Mouse (Mus musculus) Patski (cell line): ENCODE measurements around the gene Svop. TPM values are rescaled to one million over a fixed set of nuclear protein-coding genes. Genes with fewer than 3 reads are reported as not detected.

ENCODE experiments used
- ATAC-seq: fragments of 100-300 bp; one replicate; pipeline ENCODE4 v1.8.0; 2021
- CTCF ChIA-PET: fragments of 350-600 bp; sonication (Branson Sonifier 250); formaldehyde crosslinking; loops from one replicate; lab custom pipeline; 2022; ENCODE audit warnings: inconsistent platforms; lab: Charles Lee
- POLR2A ChIA-PET: fragments of 350-600 bp; sonication (Branson Sonifier 250); formaldehyde crosslinking; loops from one replicate; lab custom pipeline; 2022; ENCODE audit warnings: antibody characterized with exemption, inconsistent platforms; lab: Charles Lee
- DNase-seq: peaks from one replicate; pipeline ENCODE4 v3.0.0-alpha.2; 2011; ENCODE audit warnings: low read depth, low spot score
- H3K27me3 ChIP-seq: fragments of 371-371 bp; one replicate; pipeline ENCODE4 v1.5.1; 2021
- CTCF ChIP-seq: fragments of 100-300 bp; IDR thresholded peaks from one replicate; pipeline ENCODE4 v1.5.1; 2021
- in situ Hi-C: fragments of 300-500 bp; cut with MboI; formaldehyde crosslinking; loops from 3 replicates; pipeline ENCODE4 v1.11.1; 2018; ENCODE audit warnings: low pct_unique_long_range_greater_than_20kb, mixed read lengths
- polyA plus RNA-seq: library from polyadenylated mRNA; unstranded; gene quantifications from one replicate; pipeline ENCODE4 v1.2.3, GENCODE M21; 2021

The Svop gene
- polyA plus RNA-seq, 1 experiment from 2014 or later: 0.06 TPM

- in situ Hi-C loops: no loop called here
- DNase-seq: no peak
- no peak for ATAC-seq
- H3K27me3 ChIP-seq: peaks cover 5% of the 10 kb centered on the region
- ChIA-PET CTCF (no interaction called here), POLR2A (no interaction called here)
- no peak for TF ChIP-seq CTCF
Measured at GRCm38 (mm10) chr5:114070858-114071257, 20.5 kb downstream of the Svop start.

GRCm38 (mm10) chr5:114067982-114068381 is 23.4 kb downstream of the Svop start:
- TF ChIP-seq CTCF: no peak
- ChIA-PET CTCF (no interaction called here), POLR2A (no interaction called here)
- DNase-seq (no peak), ATAC-seq (no peak)
- H3K27me3 ChIP-seq: no peaks in the 10 kb centered on the region
- in situ Hi-C loops: no loop called here

DNA sequence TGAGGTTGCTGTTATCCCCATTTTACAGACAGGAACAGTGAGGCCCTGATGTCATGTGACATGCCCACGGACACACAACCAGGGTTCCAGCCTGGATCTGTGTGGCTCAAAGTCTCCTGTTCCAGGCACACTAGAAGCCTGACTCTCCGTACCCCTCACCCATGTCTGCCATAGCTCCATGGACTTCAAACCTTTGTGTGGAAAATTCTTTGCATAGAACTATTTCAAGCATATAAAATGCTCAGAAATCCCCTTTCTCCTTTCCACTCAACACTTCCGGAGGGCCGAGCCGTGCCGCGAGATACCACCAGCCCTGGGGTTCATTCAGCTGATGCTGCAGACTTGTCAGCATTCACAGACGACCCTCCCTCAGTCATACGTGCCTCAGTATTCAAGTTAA is 23.8 kb downstream of the Svop start:
- DNase-seq (no peak), ATAC-seq (no peak)
- TF ChIP-seq CTCF: no peak
- POLR2A ChIA-PET: no interaction called here
- CTCF ChIA-PET: interaction anchor here (1.5 kb wide), 1 partner anchor 9 kb away, joined by 3 read pairs; no protein-coding TSS in a partner anchor
- no peaks in the 10 kb centered on the region for H3K27me3 ChIP-seq
- in situ Hi-C loops: no loop called here

- no peaks in the 10 kb centered on the region for H3K27me3 ChIP-seq
- DNase-seq: no peak
- CTCF ChIA-PET: interaction anchor here (1.5 kb wide), 1 partner anchor 10 kb away, joined by 3 read pairs; no protein-coding TSS in a partner anchor
- POLR2A ChIA-PET: no interaction called here
- in situ Hi-C loops: no loop called here
- ATAC-seq: no peak
- TF ChIP-seq CTCF: no peak
Measured at GRCm38 (mm10) chr5:114066601-114067000, 24.8 kb downstream of the Svop start.

DNA sequence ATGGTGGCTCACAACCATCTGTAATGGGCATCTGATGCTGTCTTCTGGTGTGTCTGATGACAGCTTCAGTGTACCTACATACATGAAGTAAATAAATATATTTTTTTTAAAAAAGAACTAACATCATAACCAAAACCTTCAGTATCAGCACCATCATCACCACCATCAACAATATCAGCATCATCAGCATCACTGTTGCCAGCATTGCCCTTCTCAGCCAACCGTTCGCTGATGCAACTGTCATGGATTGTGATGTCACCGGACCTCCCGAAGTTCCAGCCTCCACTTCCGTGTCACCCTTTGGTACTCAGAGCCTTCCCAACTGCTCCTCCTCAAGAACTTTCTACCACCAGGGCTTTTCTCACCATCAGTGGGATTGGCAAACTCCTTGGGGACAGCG is 26.2 kb downstream of the Svop start, which contains the start of gene Usp30:
Gene Usp30, plus strand, starts transcription at position 301 of the 400 bp plus-strand sequence.
- ATAC-seq: no peak
- in situ Hi-C loops: no loop called here
- no peak for TF ChIP-seq CTCF
- ChIA-PET POLR2A (no interaction called here), CTCF (interaction anchor here (1.3 kb wide), 1 partner anchor 13 kb away, joined by 3 read pairs; no protein-coding TSS in a partner anchor)
- no peak for DNase-seq
- H3K27me3 ChIP-seq: no peaks in the 10 kb centered on the region

- in situ Hi-C loops: no loop called here
- no peak for ATAC-seq
- POLR2A ChIA-PET: no interaction called here
Measured at GRCm38 (mm10) chr5:114063958-114064357, 27.4 kb downstream of the Svop start.

DNA sequence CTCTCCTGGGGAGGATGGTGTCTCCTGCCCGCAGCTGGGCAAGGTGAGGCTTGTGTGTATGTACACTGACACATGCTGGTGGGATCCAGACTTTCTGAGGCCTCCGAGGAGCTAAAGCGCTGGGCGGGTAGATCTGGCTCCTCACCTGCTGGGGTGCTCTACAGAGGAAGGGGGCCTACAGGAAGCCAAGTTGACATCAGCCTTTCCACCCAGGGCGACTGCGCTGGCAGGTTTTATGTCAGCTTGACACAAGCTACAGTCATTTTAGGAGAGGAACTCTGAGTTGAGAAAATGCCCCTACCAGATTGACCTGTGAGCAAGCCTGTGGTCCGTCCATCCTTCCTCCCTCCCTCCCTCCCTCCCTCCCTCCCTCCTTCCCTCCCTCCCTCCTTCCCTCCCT is 29.7 kb downstream of the Svop start:
- in situ Hi-C loops: no loop called here
- H3K27me3 ChIP-seq: peaks cover 4% of the 10 kb centered on the region
- ChIA-PET POLR2A (interaction anchor here (0.5 kb wide), 1 partner anchor 28 kb away, joined by 8 read pairs; no protein-coding TSS in a partner anchor), CTCF (no interaction called here)
- DNase-seq: no peak
- ATAC-seq: no peak
- TF ChIP-seq CTCF: no peak

More at GRCm38 (mm10) chr5:114063958-114064357, 27.4 kb downstream of the Svop start:
- DNase-seq: no peak
- CTCF ChIA-PET: interaction anchor here (1.3 kb wide), 1 partner anchor 12 kb away, joined by 3 read pairs; no protein-coding TSS in a partner anchor
- no peak for TF ChIP-seq CTCF
- peaks cover 4% of the 10 kb centered on the region for H3K27me3 ChIP-seq

DNA sequence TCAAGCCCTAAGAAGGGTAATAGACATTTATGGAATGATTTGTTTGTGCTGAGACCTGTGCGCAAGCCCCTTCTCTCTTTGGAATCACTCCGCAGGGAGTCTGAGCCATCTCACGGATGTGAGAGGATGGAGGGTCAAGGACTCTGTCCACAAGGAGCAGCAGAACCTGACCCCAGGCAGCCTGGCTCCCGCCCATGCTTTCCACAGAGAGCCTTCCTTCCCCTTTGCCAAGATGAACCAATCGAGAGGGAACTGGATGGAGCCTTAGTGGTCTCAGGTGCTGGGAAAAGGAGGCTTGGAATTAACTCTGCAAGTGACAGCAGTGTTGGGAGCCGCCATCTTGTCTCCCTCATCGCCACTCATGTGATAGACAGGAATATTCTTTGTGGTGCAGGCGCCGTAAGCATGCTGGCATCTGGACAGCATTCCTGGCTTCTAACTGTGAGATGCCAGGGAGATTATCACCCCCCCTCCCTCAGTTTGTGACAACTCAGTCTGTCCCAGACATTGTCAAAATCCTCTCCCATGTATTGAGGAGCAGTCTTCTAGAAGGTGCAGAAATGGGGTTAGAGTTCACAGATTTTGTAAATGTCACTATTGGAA is 34.1 kb downstream of the Svop start:
- DNase-seq: no peak
- ChIA-PET CTCF (no interaction called here), POLR2A (no interaction called here)
- ATAC-seq: no peak
- H3K27me3 ChIP-seq: peaks cover 4% of the 10 kb centered on the region
- no peak for TF ChIP-seq CTCF
- in situ Hi-C loops: no loop called here

- in situ Hi-C loops: loop anchor here (5.0 kb wide), 1 partner anchor 255 kb away; no protein-coding TSS in a partner anchor
- CTCF ChIA-PET: interaction anchor here (0.6 to 4.1 kb wide), 22 partner anchors 8 to 257 kb away, joined by 3 to 18 read pairs (median 3); partner anchors contain the start of genes Svop, Ung and Usp30
- POLR2A ChIA-PET: interaction anchor here (0.5 kb wide), 1 partner anchor 178 kb away, joined by 4 read pairs; no protein-coding TSS in a partner anchor
- DNase-seq (peak; percentile 56), ATAC-seq (peak; percentile 31)
- TF ChIP-seq CTCF: peak; percentile 96
- H3K27me3 ChIP-seq: no peaks in the 10 kb centered on the region
Measured at GRCm38 (mm10) chr5:114052246-114052761, 39.1 kb downstream of the Svop start.

- ATAC-seq (no peak), DNase-seq (no peak)
- ChIA-PET POLR2A (interaction anchor here (0.7 kb wide), 1 partner anchor 97 kb away, joined by 3 read pairs; no protein-coding TSS in a partner anchor), CTCF (interaction anchor here (0.9 to 6.1 kb wide), 3 partner anchors 11 to 95 kb away, joined by 3 to 44 read pairs (median 18); no protein-coding TSS in a partner anchor)
- H3K27me3 ChIP-seq: no peaks in the 10 kb centered on the region
- TF ChIP-seq CTCF: no peak
- in situ Hi-C loops: loop anchor here (5.0 kb wide), 3 partner anchors 52 to 197 kb away; no protein-coding TSS in a partner anchor
Measured at GRCm38 (mm10) chr5:114048731-114049308, 42.5 kb downstream of the Svop start.
